Mouse (Mus musculus) hindbrain, embryonic 10.5 days (tissue): ENCODE results near the gene Porcn. TPM values are rescaled to one million over a fixed set of nuclear protein-coding genes. Genes with fewer than 3 reads are reported as not detected.

Experiments
- DNase-seq: peaks from one replicate; pipeline ENCODE4 v3.0.0-alpha.2; 2017; ENCODE audit warnings: low spot score
- H3K27ac ChIP-seq: fragments of 300-500 bp; sonication (generic); 2 replicates; pipeline ENCODE4 v1.5.1; 2016; ENCODE audit warnings: mild to moderate bottlenecking, moderate library complexity
- H3K27me3 ChIP-seq: fragments of 300-500 bp; sonication (generic); 2 replicates; pipeline ENCODE4 v1.6.1; 2016; ENCODE audit warnings: mild to moderate bottlenecking; ENCODE audit not compliant: poor library complexity, insufficient read depth, severe bottlenecking
- H3K36me3 ChIP-seq: fragments of 300-500 bp; sonication (generic); 2 replicates; pipeline ENCODE4 v1.6.1; 2016; ENCODE audit warnings: mild to moderate bottlenecking, moderate library complexity
- H3K4me1 ChIP-seq: fragments of 300-500 bp; sonication (generic); replicated peaks from 2 replicates; pipeline ENCODE4 v1.6.1; 2016; ENCODE audit warnings: mild to moderate bottlenecking
- H3K4me3 ChIP-seq: fragments of 300-500 bp; sonication (generic); 2 replicates; pipeline ENCODE4 v1.5.1; 2016; ENCODE audit warnings: mild to moderate bottlenecking, moderate library complexity
- H3K9me3 ChIP-seq: fragments of 300-500 bp; sonication (generic); 2 replicates; pipeline ENCODE4 v1.6.1; 2016; ENCODE audit warnings: mild to moderate bottlenecking, moderate library complexity
- WGBS: fragments of 180-500 bp; shearing (Covaris S2); methylation state at CpG from one replicate; pipeline ENCODE4 v1.1.7; 2016; 5-methylcytosine and 5-hydroxymethylcytosine counted together
- polyA plus RNA-seq: library from polyadenylated mRNA; unstranded; fragments of >200 nt; fragmentation: Nextera tagmentation; extraction: Ambion mirVana; gene quantifications from 2 replicates; pipeline ENCODE4 v1.2.1, GENCODE M21; 2016

Porcn gene
- polyA plus RNA-seq, 1 experiment from 2014 or later, result 22.6 TPM

DNA sequence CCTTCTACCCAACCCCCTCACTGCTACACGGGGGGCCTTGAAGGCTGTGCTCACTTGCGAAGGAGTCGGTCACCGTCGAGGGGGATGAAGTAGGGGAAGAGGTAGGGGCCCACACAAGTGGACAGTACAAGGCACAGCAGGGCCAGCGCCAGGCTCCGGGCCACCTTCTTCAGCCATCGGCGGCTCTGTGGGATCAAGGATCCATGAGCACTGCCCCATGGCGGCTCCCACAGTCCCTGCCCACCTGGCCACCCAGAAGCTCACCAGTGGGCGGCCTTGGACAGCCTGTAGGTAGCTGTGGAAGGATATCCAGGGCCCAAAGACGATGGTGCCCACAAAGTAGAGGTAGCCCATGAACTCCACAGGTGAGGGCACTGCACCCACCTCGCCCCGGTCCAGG is 3.2 kb downstream of the Porcn start:
- WGBS, result 86% methylated on average over 14 of the region's 14 CpGs
- no peak overlapping the region for H3K4me3 ChIP-seq
- H3K9me3 ChIP-seq, result peaks cover 13% of the 10 kb centered on the region; the same call in 1 of the 2 replicates
- H3K27ac ChIP-seq, result no peak overlapping the region
- peaks cover 7% of the 10 kb centered on the region; the same call in 1 of the 2 replicates for H3K36me3 ChIP-seq
- peaks cover 4% of the 10 kb centered on the region; the same call in 1 of the 2 replicates for H3K4me1 ChIP-seq
- no peaks in the 10 kb centered on the region for H3K27me3 ChIP-seq
- no peak for DNase-seq

DNA sequence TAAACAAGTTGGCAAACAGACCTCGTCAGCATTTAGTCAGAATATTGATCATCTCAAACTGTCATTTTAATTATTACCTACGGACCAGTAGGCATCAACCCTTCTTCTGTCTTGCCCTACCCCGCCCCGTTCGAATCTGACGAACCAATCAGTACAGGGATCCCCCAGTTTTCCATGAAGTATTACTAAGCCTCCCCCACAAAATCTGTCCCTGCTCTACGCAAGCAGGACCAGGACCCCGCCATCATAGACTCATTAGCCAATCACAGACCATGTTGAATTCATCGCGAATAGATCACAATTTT is 13.0 kb downstream of the Porcn start, which contains the start of gene Ebp:
TSS of gene Ebp (minus strand) at position 94 of the 305 bp plus-strand sequence.
- Histone ChIP-seq H3K27me3 (no peaks in the 10 kb centered on the region), H3K36me3 (no peaks in the 10 kb centered on the region), H3K27ac (peak within 1 kb of the TSS; percentile 87), H3K4me3 (peak within 1 kb of the TSS; percentile 63), H3K9me3 (peaks cover 4% of the 10 kb centered on the region; the same call in 1 of the 2 replicates), H3K4me1 (peaks cover 6% of the 10 kb centered on the region; the same call in 1 of the 2 replicates)
- 26% methylated on average over 10 of the region's 10 CpGs for WGBS
- DNase-seq, result peak; percentile 6

DNA sequence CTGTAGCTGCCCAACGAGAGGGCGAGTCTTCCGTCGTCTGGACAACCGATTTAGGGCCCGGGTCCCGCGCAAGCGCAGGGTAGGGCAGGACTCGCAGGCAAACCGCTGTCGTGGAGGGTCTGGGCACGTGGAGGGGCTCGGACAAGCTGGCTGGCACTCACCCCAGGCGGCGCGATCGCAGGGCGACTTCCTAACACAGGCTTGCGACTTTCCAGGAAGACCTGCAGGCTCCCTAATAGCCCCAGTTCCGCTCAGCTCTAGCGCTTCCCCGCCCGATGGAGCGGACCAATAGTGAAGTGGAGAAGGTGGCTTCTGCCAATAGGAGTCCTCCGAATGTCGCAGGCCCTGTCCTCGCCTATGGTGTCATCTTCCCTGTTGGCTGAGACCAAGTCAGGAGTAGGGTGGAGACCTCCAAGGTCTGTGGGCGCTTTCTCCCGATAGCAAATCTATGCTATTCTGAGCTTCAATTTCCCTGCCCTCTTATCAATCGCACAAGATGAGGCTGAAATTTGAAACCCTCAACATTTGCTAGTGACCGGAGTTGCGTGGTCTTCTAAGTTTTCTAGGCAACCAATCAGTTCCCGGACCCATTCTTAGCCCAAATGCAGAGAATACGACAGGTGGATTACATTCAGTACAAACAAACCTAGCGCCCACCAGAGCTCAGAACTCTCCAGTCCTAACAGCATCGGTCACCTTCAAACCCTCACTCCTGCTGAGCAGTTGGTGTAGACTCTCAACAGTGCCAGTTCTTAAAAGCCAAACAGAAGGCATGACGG is 13.5 kb downstream of the Porcn start:
- peak overlapping the region; percentile 63 for H3K4me3 ChIP-seq
- peak overlapping the region; percentile 87 for H3K27ac ChIP-seq
- no peaks in the 10 kb centered on the region for H3K36me3 ChIP-seq
- H3K27me3 ChIP-seq, result no peaks in the 10 kb centered on the region
- WGBS, result 16% methylated on average over 38 of the region's 38 CpGs
- peaks cover 4% of the 10 kb centered on the region; the same call in 1 of the 2 replicates for H3K9me3 ChIP-seq
- peaks cover 6% of the 10 kb centered on the region; the same call in 1 of the 2 replicates for H3K4me1 ChIP-seq
- DNase-seq, result peak; percentile 85

DNA sequence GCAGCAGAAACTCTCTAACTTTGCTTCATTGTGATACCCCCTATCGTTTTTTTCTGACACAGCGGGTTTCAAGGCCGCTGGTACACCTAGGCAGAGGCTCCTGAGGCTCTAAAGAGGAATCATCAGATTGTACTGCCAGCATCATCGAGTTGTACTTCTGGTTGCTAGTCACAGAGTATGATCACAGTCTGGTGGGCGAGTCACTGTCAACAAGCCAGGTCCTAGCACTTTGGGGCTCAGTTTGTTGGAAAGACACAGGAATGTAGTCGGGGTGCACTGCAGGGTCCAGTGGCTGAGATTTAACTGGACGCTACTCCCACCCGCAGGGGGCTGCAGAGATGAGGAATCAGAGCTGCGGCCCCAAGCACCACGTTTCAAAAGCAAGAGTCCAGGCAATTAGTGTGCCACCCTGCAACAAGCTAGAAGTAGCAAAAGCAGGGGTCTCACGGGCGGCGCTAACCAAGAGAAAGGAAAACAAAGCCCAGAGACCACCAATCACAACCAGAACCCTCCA is 14.1 kb downstream of the Porcn start:
- H3K36me3 ChIP-seq, result no peaks in the 10 kb centered on the region
- no peak for DNase-seq
- peak overlapping the region; percentile 87 for H3K27ac ChIP-seq
- 16% methylated on average over 13 of the region's 13 CpGs for WGBS
- peak overlapping the region; percentile 63 for H3K4me3 ChIP-seq
- peaks cover 6% of the 10 kb centered on the region; the same call in 1 of the 2 replicates for H3K4me1 ChIP-seq
- H3K27me3 ChIP-seq, result no peaks in the 10 kb centered on the region
- H3K9me3 ChIP-seq, result 0 out of 2 replicates have a peak, but pooled peaks cover 4% of the 10 kb centered on the region

DNA sequence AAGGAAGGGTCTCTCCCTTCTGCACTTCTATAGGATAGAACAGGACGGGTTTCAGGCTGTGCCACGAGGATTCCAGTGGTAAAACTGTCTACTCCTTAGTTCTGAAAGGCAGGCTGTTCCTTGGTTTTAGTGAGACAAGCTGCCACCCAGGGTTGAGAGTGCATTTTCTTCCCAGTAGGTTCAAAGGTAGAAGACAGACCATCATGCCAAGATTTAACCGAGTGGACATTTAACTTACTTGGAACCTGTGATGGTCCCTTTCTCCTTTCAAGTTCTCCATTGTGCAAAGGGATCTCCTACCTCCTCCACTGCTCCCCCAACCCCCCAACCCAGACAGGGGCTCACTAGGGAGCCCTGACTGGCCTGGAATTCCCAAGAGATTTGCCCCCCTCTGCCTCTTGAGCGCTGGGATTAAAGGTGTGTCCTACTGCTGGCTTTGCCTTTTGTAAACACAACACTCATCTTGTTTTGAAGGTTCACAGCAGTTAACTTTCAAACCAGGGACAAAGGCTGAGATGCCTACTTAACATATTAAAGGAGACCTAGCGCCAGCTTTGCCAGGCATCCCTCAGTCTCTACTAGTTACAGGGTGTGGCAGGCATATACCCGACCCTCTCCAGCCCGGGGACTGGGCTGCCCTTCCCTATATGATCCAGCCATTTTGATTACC is 23.3 kb downstream of the Porcn start:
- H3K27me3 ChIP-seq, result no peaks in the 10 kb centered on the region
- 17% methylated on average over 7 of the region's 7 CpGs for WGBS
- no peaks in the 10 kb centered on the region for H3K9me3 ChIP-seq
- peaks cover 14% of the 10 kb centered on the region for H3K36me3 ChIP-seq
- H3K4me1 ChIP-seq, result no peaks in the 10 kb centered on the region
- no peak for DNase-seq
- H3K27ac ChIP-seq, result no peak overlapping the region
- no peak overlapping the region for H3K4me3 ChIP-seq

DNA sequence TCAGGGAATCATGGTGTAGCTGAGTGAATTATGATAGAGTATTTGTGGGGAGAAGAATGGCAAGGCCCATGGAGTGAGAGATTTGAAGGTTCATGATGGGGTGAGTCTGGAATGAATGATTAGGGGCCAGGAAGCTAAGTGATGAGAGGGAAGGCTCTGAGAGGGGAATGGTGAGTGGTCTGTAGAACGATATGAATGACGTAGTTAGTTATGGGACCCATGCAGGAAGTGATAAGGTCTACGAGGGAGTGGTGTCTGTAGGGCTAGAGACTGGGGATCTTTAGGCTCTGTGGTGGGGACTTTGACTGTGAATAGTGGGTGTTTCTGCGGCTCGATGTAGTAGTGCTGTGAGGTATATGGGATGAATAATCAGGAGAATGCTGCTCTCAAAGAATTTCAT is 26.7 kb downstream of the Porcn start:
- Histone ChIP-seq H3K27ac (no peak overlapping the region), H3K9me3 (peaks cover 4% of the 10 kb centered on the region; the same call in 1 of the 2 replicates), H3K36me3 (no peaks in the 10 kb centered on the region), H3K27me3 (no peaks in the 10 kb centered on the region), H3K4me3 (no peak overlapping the region), H3K4me1 (peaks cover 7% of the 10 kb centered on the region; the same call in 1 of the 2 replicates)
- no peak for DNase-seq
- 88% methylated on average over 5 of the region's 5 CpGs for WGBS

DNA sequence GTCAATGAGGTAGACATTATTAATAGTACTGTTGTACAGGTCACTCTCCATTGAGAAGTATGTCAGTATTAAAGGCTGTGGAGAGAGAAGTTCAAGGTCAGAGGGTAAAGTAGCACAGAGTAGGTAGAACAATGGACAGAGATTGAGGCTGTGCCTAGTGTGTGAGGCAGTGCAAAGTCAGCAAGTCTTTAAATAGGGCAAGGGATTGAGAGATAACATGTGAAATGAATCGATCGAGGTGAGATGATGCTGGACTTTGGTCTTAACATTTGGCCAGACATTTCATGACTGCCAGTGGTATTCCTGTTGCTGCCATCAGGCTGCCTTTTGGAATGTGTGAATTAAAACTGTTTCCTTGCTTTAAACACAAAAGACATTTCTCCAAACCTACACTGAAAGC is 27.5 kb downstream of the Porcn start:
- Histone ChIP-seq H3K4me1 (peaks cover 9% of the 10 kb centered on the region; the same call in 1 of the 2 replicates), H3K27ac (no peak overlapping the region)
- WGBS, result 90% methylated on average over 2 of the region's 2 CpGs

DNA sequence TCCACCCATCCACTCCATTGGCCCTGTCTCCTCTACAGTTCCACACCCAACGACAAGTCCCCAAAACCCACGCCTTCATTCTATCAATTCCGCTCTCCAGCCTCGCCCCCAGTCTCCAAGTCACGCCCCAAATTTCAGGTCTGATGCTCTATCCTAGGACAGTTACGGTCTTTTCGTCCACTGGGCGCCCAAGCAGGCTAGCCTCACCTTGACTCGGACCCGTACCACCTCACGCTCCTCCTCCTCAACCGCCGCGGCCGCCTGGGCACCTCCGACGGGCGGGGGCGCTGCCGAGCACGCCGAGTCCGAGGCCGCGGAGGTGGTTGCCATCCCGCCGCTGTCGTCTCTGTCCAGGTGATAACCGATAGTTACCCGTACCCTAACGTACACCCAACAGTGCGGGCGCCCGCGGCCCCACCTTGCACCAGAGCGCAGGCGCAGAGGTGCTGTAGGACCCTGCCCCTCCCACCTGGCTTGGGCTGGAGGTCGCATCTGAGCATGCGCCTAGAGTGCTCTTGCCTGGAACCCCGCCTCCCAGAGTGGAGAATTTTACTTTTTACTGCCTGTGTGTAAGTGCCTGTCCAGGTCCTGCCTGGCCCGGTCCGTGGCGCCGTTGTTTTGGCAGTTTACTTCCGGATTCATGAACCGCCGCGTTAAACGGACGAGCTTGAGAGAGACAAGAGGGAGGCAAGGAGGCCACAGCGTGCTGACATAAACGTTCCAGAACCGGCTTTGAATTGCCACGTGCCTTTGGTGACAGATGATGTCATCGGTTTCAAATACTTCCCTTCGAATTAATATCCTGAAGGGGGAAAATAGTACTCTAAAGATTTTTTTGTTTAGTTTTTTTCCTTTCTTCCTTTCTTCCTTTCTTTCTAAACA is 30.6 kb downstream of the Porcn start, which contains the start of gene Tbc1d25:
TSS of gene Tbc1d25 (minus strand) at position 678 of the 882 bp plus-strand sequence.
- 12% methylated on average over 56 of the region's 56 CpGs for WGBS
- Histone ChIP-seq H3K36me3 (0 out of 2 replicates have a peak, but pooled peaks cover 5% of the 10 kb centered on the region), H3K9me3 (peaks cover 4% of the 10 kb centered on the region; the same call in 1 of the 2 replicates), H3K27ac (peak within 1 kb of the TSS; percentile 79), H3K4me3 (peak within 1 kb of the TSS; percentile 62), H3K27me3 (no peaks in the 10 kb centered on the region), H3K4me1 (peaks cover 9% of the 10 kb centered on the region; the same call in 1 of the 2 replicates)
- DNase-seq, result peak; percentile 81

More for the DNA sequence above, 27.5 kb downstream of the Porcn start:
- DNase-seq, result no peak
- no peaks in the 10 kb centered on the region for H3K27me3 ChIP-seq
- H3K9me3 ChIP-seq, result peaks cover 4% of the 10 kb centered on the region; the same call in 1 of the 2 replicates
- no peaks in the 10 kb centered on the region for H3K36me3 ChIP-seq
- no peak overlapping the region for H3K4me3 ChIP-seq

DNA sequence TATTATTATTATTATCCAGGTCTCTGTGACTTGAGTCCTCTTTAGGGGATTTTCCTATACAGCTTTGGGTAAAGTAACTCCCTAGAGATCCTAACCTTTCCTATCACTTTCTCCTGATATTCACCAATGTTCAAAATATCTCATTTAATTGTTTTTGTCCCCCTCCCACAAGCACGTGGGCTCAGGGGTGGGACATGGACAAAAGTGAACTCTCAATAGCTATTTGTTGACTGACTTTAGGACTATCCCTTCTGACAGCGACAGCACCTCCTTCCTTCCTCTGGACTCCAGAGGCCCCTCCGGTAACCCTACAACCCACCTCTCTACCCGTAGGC is 31.2 kb downstream of the Porcn start:
- Histone ChIP-seq H3K27ac (peak overlapping the region; percentile 79; the same call in 1 of the 2 replicates), H3K27me3 (no peaks in the 10 kb centered on the region), H3K4me1 (peaks cover 9% of the 10 kb centered on the region; the same call in 1 of the 2 replicates), H3K36me3 (0 out of 2 replicates have a peak, but pooled peaks cover 7% of the 10 kb centered on the region), H3K9me3 (peaks cover 4% of the 10 kb centered on the region; the same call in 1 of the 2 replicates), H3K4me3 (peak overlapping the region; percentile 62)
- 11% methylated on average over 4 of the region's 4 CpGs for WGBS
- DNase-seq, result no peak

DNA sequence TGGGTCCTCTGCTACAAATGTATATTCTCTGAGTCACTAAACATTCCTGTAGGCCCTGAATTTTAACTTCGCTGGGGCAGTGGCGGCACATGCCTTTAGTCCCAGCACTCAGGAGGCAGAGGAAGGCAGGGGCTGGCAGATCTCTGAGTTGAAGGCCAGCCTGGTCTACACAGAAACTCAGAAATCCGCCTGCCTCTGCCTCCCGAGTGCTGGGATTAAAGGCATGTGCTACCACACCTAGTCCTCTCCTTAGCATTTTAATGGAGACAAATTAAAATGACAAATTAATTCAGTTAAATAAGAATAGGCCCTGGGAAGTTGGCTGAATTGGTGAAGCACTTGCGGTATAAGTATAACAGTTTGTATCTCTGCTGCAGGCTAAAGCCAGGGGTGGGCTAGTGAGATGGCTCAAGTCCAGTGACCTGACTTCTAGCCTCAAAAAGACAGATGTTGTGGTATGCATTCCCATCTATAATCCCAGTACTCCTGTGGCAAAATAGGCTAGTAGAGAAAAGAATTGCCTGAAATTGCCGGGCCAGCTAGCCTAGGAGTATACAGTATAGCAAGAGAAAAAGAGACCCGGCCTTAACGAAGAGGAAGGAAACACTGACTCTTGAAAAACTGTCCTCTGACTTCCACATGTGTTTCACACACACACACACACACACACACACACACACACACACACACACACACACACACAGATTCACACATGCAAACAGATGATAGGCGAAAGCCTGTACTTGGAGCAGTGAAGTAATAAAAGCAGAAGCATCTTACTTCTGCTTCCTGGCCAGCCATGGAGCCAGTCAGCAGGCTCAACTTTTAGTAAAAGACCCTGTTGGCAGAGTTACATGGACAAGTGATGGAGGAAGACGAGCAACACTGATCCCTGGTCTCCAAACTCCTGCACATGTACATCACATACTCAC is 38.3 kb downstream of the Porcn start:
- H3K4me1 ChIP-seq, result no peaks in the 10 kb centered on the region
- H3K9me3 ChIP-seq, result no peaks in the 10 kb centered on the region
- 94% methylated on average over 10 of the region's 10 CpGs for WGBS
- no peak overlapping the region for H3K4me3 ChIP-seq
- DNase-seq, result no peak
- no peak overlapping the region for H3K27ac ChIP-seq
- H3K36me3 ChIP-seq, result peaks cover 19% of the 10 kb centered on the region; the same call in 1 of the 2 replicates
- H3K27me3 ChIP-seq, result no peaks in the 10 kb centered on the region

DNA sequence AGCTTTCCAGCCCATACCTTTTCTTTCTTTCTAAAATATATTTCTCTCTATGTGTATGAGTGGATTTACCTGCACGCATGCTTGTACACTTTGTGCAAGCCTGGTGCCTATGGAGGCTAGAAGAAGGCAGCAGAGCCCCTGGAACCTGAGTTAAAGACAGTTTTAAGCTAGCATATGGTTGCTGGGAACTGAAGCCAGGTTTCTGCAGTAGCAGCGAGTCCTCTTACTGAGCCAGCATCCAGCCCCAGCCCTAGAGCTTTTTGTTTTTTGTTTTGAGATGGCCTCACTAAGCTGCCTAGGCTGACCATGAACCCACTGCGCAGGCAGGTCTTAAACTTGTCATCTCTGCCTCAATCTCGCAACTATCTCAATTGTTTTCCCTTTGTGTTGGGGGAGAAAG is 41.9 kb downstream of the Porcn start:
- Histone ChIP-seq H3K27ac (no peak overlapping the region), H3K4me1 (no peaks in the 10 kb centered on the region), H3K36me3 (0 out of 2 replicates have a peak, but pooled peaks cover 6% of the 10 kb centered on the region), H3K27me3 (no peaks in the 10 kb centered on the region), H3K4me3 (no peak overlapping the region), H3K9me3 (no peaks in the 10 kb centered on the region)
- WGBS, result 86% methylated on average over 4 of the region's 4 CpGs
- no peak for DNase-seq
